Mouse (Mus musculus): ENCODE results near the gene Cdc14a.

DNA sequence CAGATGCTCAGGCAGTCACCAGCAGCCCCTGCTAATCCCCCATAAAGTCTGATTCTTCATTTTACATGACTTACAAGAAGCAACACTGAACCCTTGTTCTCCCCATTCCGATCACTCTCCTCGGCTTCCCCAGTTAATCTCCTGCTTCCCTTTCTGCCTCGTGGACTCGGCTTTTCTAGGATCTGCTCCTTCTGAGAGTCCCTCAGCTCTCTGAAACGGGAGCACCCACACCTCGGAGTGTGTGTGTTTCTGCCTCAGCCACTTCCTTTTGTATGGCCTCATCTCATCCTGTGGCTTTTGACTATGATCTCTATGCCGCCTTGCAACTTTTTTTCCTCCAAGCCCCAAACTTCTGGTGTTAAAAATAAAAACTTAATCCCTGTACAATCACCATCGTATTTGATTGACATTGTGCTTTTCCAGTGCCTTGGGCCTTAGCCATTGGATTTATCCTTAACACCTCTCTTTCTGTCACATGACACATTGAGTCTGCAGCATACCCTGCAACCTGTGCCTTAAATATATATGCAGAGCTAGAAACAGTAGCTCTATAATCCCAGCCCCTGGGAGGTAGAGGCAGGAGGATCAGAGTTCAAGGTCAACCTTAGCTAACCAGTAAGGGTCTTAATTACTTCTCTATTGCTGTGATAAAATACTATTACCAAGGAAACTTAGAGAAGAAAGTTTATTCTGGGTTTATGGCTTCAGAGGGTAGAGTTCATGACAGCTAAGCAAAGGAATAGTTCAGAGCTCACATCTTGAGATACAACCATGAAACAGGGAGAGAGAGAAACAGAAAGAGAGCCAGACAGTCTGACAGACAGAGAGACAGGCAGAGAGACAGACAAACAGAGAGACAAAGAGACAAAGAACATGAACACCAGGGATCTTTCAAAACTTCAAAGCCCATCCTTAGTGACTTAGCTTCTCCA lies 16.5 kb upstream of the Cdc14a start:
- no peak for TF ChIP-seq NANOG (IDR thresholded peaks at IDR 0.05; ENCODE audit: borderline replicate concordance, low read length)
- TF ChIP-seq POU5F1 (IDR thresholded peaks at IDR 0.05; ENCODE audit: borderline replicate concordance, low read length), result no peak
- TF ChIP-seq CTCF (conservative IDR thresholded peaks at IDR 0.05; ENCODE audit: low read length), result no peak

Data from E14TG2a.4 (cell line).